Mouse (Mus musculus): ENCODE results near the gene Rtf1. TPM values are rescaled to one million over a fixed set of nuclear protein-coding genes. Genes with fewer than 3 reads are reported as not detected.
"Not testable (repeated sequence)": the region's sequence is repeated elsewhere in the genome, so short reads cannot be mapped to it uniquely, and the experiment has no call there.

The Rtf1 gene
- 10 to 100 TPM; 20.4 to 20.9 TPM for total RNA-seq (2021)

DNA sequence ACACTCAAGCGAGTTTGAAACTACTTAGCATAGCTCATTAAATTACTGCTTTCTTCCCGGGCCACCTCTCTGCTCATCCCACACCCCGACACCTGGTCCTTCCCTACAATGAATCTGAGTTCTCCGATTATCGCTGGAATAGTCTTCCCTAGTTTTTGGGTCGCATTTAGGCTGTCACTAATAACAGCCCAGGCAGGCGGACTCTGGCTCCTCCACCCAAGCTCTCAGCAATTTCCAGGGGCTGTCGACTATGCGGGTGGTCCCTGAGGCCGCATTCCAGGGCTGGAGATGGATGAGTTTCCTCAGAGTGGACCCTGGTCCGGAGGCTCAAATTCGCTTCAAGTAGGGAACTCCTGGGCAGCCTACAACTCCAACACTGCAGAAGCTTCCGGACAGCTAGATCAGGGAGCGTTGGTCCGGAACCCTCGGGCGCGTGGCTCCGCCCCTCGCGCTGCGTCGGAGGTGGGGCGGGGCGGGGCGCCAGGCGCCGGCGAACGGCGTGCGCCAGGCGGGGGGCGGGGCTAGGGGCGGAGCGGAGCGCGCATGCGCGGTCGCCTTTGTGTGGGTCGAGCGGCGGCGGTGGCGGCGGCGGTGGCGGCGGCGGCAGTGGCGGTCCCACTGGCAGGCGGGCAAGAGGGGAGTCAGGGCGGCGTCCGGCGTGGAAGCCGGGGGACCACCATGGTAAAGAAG lies at the start of gene Rtf1:
Gene Rtf1, plus strand, starts transcription at position 544 of the 690 bp plus-strand sequence.
- DNase-seq (ENCODE audit: low spot score): peak; percentile 86
- intact Hi-C loops (cut with DNase I): loop anchor here (5.0 kb wide), 1 partner anchor 132 kb away; no protein-coding TSS in a partner anchor

DNA sequence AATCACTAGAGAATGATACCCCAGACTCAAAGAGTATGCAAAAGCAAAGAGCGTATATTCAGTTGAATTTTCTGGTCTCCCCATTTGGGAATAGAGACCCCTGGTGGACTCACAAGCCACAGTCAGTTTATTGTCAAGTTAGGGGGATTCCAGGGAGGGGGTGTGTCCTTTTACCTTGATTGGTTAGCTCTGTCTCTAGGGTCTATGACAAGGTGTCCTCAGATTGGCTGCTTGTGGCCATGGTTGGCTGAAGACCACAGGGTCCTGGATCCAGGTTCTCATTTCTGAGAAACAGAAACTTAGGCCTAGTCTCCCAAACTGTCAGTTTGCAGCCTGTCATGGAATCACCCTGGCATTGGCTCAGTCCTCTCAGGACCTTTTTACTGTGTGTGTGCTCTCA lies 38.1 kb upstream of the Rtf1 start:
- DNase-seq (ENCODE audit: low spot score): no peak
- intact Hi-C loops (cut with DNase I): no loop called here

DNA sequence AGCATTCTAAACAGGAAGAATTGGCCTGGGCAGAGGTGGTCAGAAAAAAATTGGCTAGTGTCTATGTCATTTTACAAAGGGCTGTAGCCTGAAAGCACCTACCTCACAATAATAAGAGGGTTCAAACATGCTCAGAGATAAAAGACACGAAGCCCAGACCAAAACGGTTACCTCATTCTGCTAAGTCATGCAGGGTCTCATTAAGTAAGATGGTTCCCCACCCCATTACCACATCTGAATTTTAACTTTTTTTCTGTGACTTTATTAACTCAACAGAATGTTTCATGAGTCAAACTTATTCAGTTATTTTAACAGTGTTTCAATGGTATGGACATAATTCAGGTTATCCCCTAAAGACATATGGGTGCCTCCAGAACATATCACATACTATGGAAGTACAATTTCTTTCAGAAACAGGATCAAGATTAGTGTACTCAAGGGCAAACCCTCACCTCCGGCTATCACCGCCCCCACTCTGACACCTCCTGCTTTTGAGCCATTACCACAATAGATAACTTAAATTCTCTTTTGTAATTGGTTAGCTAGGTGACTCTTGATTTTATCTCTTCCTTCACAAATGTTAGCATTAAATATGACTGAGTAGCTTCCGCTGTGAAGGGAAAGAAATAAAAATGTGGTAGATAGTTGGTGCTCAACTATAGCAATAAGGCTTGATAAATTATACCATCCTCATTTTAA lies 33.5 kb upstream of the Rtf1 start:
- intact Hi-C loops (cut with DNase I): no loop called here
- DNase-seq (ENCODE audit: low spot score): no peak

DNA sequence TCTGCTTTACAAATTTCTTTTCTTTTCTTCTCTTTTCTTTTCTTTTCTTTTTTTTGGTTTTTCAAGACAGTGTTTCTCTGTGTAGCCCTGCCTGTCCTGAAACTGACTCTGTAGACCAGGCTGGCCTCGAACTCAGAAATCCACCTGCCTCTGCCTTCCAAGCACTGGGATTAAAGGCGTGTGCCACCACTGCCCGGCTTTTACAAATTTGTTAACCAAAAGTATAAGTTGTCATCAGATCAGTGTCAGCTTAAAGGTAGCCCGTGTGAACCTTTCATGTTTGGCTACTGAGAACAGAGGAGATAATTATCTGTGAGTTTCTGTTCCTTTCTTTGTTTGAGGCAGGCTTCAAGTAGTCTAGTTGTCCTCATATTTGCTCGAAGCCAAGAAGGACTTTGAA lies 30.6 kb upstream of the Rtf1 start:
- intact Hi-C loops (cut with DNase I): no loop called here
- no peak for DNase-seq (ENCODE audit: low spot score)

DNA sequence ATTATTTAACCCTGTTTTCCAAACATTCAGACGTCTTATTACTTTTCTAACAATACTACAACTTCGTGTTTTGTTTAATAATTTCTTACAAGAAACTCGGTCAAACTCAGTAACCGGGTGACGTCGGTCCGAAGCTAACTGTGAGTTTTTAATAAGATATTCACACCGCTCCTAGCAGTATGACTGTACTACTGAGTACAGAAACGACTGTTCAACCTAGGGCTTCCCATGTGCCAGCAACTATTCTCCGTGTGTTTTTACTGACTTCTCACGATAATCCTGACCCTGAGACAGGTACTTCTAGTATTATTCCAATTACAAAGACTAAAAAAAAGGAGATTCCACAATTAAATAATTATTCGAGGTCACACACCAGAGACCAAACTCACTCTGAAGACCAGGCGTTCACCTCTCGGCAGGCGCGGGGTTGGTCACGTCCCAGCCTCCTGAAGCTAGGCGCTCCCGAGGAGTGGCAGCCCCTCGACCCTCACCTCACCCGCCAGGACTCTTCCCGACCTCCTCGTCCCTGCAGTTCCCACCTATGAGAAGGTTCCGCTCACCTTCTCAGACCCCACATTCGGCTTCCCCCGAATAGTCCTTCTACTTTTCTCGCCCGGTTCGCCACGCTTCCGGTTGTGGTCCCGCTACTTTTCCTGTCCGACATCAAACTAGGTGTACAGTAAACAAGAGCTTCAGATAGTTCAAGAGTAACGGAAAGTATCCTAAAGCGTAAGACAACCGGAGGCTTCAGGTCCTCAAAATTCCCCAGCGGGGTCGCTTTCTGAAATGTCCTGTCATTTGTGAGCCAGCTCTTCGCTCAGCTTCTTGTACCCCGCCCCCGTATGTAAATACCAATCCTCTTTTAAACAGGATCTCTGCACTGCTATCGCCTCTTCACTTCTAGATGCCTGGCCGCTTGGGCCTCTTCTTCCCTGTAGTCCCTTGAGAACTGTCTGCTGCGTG lies 12.4 kb upstream of the Rtf1 start, which contains the start of gene Ndufaf1:
Gene Ndufaf1, minus strand, starts transcription at position 608 of the 963 bp plus-strand sequence.
- DNase-seq (ENCODE audit: low spot score): peak; percentile 61
- intact Hi-C loops (cut with DNase I): loop anchor here (5.0 kb wide), 1 partner anchor 65 kb away; no protein-coding TSS in a partner anchor

DNA sequence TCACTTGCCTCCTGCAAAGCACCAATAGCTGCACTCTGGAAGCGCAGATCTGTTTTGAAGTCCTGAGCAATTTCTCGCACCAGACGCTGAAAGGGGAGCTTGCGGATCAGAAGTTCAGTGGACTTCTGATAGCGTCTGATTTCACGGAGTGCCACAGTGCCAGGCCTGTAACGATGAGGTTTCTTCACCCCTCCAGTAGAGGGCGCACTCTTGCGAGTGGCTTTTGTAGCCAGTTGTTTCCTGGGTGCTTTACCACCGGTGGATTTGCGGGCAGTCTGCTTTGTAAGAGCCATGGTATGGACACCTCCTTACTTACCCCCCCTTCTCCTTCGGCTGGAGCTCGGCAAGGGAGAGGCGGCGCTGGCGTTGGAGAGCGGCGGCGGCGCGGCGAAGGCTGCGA lies 9.1 kb upstream of the Rtf1 start:
- intact Hi-C loops (cut with DNase I); DNase-seq (ENCODE audit: low spot score): not testable (repeated sequence)

DNA sequence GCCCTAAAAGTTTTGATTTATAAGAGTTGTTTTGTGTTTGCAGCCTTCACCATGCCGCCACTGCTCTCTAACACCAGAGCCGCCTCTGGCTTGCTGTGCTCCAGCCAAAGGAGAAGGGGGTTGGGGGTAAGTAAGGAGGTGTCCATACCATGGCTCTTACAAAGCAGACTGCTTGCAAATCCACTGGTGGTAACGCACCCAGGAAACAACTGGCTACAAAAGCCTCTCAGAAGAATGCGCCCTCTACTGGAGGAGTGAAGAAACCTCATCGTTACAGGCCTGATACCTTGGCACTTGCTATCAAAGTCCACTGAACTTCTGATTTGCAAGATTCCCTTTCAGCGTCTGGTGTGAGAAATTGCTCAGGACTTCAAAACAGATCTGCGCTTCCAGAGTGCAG lies 5.9 kb upstream of the Rtf1 start:
- intact Hi-C loops (cut with DNase I): no loop called here
- no peak for DNase-seq (ENCODE audit: low spot score)

DNA sequence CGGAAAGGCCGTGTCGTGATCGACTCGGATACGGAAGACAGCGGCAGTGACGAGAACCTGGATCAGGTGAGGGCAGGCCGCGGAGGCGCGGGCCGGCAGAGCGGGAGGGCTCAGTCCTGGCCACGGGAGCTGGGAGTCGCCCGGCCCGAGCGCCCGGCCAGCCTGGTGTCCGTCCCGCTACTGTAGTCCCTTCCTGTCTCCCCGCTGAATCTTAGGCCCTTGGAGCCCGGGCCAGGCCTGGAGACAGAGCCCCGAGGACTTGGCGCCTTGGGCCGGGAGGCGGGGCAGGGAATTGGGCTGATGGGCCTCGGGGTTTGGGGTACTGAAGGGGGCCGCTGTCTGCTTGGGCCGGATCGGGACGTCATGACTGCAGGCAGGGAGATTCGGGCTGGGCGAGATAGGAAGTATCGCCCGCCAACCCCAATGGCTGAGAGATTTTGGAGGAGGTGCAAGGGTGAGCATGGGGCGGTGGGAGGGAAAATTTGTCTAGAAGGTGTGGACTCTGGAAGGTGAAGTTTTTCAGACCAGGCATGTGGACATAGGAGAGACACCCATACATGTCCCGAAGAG lies 432 bp downstream of the Rtf1 start:
- intact Hi-C loops (cut with DNase I): no loop called here
- no peak for DNase-seq (ENCODE audit: low spot score)

DNA sequence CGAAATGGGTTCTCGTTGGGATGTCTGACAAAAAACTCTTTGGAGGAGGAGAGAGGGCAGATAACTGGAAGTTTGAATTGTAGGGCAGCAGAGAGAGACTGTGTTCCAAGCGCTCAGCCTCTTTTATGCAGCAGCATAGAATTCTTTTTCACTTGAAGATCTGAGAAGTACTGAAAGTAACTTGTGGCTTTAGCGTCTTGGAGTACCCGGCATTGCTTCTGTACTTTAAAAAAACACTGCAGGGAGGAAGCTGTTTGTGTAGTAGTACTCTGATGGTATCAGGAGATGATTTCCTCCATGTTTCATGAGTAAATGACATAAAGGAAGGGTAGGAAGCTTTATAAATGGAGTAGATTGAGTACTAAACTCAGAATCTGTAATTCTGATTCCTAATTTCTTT lies 963 bp downstream of the Rtf1 start:
- intact Hi-C loops (cut with DNase I): no loop called here
- no peak for DNase-seq (ENCODE audit: low spot score)

DNA sequence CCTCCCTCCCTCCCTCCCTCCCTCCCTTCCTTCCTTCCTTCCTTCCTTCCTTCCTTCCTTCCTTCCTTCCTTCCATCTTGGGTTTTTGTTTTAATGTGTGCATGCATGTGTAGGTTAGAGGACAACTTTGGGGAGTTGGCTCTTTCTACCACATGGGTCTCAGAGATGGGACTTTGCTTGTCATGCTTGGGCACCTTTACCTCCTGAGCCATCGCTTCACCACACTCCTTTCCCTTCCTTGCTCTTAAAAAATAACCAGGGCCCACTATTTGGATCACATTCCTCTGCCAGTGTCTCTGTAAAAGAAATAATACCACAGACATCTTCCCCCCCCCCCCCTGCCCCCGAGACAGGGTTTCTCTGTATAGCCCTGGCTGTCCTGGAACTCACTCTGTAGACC lies 8.8 kb downstream of the Rtf1 start:
- intact Hi-C loops (cut with DNase I): no loop called here
- DNase-seq (ENCODE audit: low spot score): no peak

DNA sequence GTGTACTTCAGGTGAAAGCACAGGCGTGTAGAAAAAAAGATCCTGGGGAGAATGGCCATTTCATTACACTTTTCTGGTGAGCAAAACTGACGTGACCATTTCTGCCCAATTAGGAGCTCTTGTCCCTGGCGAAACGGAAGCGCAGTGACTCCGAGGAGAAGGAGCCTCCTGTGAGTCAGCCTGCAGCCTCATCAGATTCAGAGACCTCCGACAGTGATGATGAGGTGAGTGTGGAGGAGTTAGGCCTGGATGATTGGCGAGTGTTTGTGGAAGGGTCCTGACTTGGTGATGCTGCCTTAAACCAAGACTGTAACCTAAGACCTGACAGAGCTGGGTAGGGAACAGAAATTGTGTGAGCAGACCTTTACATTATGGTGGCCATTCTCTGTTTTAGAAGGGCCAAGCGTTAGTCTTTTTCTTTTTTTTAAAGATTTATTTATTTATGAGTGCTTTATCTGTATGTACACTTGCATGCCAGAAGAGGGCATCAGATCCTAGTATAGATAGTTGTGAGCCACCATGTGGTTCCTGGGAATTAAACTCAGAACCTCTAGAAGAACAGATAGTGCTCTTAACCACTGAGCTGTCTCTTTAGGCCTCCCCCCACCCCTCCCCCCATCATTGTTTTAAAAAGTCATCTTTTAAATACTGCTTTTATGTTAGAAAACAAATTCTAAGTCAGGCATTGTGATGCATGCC lies 17.3 kb downstream of the Rtf1 start:
- intact Hi-C loops (cut with DNase I): no loop called here
- no peak for DNase-seq (ENCODE audit: low spot score)

DNA sequence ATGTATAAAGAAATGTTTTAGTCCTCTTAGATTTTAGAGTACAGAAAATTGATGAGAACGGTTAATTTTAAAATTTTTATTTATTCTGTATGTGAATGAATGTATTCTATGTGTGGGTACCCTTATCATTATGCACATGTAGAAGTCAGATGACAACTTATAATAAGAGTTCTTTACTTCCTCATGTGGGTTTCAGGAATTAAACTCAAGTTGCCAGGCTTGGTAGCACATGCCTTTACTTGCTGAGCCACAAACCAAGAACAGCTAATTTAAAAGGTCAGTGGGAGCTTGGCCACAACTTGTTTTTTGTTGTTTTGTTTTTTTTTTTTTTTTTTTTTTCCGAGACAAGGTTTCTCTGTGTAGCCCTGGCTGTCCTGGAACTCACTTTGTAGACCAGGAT lies 20.0 kb downstream of the Rtf1 start:
- intact Hi-C loops (cut with DNase I): no loop called here
- DNase-seq (ENCODE audit: low spot score): no peak

DNA sequence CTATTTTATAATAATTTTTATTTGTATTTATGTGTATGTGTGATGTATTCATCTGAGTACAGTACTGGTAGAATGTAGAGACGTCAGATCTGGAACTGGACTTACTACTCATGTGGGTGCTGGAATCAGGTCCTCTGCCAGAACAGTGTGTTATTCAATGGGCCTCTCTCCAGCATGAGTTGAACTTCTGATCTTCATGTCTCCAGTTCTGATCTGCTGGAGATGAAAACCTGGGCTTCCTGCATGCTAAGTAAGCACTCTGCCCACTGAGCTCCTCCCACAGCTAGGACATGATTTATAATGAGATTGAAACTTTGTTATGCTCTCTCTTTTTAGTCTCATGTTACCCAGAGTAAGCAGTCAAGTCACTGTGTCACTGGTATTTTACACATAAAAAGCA lies 21.2 kb downstream of the Rtf1 start:
- intact Hi-C loops (cut with DNase I): no loop called here

DNA sequence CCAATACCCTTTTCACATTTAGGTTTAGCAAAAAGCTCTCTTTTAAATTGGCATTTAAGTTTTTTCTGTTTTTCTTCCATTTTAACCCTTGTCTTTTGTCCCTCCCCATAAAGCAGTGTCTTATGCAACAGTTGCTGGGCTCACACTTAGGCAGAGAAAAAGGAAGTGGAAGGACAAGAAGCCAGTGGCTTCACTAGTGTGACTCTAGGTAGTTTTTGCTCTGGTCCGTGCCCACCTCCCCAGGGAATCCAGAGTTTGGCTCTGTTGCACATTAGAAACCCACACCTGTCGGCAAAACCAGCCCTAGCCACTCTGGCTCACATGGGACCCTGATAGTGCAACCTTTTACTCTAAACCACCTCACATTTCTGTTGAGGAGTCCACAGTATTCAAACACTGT lies 23.6 kb downstream of the Rtf1 start:
- DNase-seq (ENCODE audit: low spot score): no peak
- intact Hi-C loops (cut with DNase I): no loop called here

More for the DNA sequence above, 21.2 kb downstream of the Rtf1 start:
- no peak for DNase-seq (ENCODE audit: low spot score)

DNA sequence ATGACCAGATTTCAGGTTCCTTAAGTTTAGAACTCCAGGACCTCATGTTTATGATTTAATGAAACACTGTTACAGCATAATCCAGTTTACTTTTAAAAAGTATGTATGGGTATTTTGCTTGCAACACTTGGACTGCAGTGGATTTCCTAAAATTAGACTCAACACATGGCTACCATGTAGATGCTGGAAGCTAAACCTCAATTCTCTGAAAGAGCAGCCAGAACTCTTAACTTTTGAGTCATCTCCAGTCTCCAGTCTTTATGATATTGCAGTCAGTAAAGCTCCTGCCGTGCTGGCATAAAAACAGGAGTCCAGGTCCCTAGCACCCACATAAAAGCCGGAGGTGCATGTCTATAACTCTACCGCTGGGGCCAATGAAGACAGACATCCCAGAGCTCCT lies 25.1 kb downstream of the Rtf1 start:
- intact Hi-C loops (cut with DNase I): no loop called here
- no peak for DNase-seq (ENCODE audit: low spot score)

DNA sequence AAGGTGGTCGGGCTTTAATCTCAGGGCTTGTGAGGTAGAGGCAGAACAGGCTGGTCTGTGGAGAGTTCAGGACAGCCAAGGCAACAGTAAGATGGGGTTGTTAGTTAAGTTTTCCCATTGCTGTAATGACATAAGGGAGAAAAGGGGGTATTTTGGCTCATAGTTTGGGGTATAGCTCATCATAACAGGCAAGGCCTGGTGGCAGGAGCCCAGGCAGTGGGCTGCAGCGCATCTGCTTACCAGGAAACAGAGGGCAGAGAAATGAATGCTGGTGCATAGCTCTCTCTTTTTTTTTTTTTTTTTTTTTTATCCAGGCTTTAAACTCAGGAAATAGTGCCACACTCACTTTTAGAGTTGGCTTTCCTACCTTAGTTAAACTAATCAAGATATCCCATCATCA lies 28.3 kb downstream of the Rtf1 start:
- intact Hi-C loops (cut with DNase I): no loop called here

DNA sequence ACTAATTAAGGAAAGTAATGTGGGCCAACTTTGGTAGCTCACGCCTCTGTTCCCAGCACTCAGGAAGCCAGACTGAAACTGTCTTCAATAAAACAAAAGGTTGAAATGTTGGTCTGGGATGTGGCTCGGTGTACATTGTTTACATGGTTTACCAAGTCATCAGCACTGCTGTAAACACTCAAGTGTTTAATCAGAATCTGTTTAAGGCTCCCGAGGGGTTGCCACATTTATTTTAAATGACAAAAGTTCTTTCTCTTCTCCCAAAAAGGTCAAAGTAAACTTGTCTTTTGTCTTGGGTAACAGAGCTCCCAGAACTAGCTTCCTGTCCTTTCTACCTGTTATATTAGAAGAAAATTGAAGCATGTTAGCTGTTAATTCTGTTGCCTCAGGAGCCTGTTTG lies 32.8 kb downstream of the Rtf1 start:
- intact Hi-C loops (cut with DNase I): no loop called here

More for the DNA sequence above, 28.3 kb downstream of the Rtf1 start:
- no peak for DNase-seq (ENCODE audit: low spot score)

DNA sequence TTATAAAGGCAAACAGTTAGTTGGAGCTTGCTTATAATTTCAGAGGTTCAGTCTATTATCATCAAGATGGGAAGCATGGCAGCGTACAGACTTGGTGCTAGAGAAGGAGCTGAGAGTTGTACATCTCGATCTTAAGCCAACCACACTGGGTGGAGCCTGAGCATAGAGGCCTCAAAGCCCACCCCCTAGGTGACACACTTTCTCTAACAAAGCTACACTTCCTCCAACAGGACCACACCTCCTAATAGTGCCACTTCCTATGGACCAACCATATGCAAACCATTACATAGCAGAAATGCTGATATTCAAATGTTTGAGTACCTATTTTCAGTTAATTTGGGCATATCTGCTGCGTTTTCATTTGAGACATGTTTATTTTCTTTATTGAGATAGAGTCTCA lies 35.1 kb downstream of the Rtf1 start:
- intact Hi-C loops (cut with DNase I): no loop called here
- DNase-seq (ENCODE audit: low spot score): no peak

More for the DNA sequence above, 32.8 kb downstream of the Rtf1 start:
- no peak for DNase-seq (ENCODE audit: low spot score)

DNA sequence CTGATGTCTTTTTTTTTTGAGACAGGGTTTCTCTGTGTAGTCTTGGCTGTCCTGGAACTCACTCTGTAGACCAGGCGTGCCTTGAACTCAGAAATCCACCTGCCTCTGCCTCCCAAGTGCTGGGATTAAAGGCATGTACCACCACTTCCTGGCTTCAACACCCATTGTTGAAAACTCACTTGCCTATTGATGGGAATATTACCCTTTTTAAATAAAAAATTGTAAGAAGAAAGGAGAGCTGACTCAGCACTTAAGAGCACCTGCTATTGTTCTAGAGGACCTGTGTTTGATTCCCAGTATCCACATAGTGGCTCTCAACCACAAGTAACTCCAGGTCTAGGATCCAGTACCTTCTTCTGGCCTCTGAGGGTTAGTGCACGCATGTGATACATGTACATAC lies 41.0 kb downstream of the Rtf1 start:
- DNase-seq (ENCODE audit: low spot score); intact Hi-C loops (cut with DNase I): not testable (repeated sequence)
